Mouse (Mus musculus): ENCODE data around the gene Plk1. TPM values are rescaled to one million over a fixed set of nuclear protein-coding genes. Genes with fewer than 3 reads are reported as not detected.

Gene Plk1
- total RNA-seq, 4 experiments from 2014 or later: 0.13 TPM; not detected in 3

- no peak for DNase-seq (ENCODE audit: low spot score in 2 of 2)
Observed at GRCm38 (mm10) chr7:122191097-122191496, 31.9 kb downstream of the Plk1 start.

DNA sequence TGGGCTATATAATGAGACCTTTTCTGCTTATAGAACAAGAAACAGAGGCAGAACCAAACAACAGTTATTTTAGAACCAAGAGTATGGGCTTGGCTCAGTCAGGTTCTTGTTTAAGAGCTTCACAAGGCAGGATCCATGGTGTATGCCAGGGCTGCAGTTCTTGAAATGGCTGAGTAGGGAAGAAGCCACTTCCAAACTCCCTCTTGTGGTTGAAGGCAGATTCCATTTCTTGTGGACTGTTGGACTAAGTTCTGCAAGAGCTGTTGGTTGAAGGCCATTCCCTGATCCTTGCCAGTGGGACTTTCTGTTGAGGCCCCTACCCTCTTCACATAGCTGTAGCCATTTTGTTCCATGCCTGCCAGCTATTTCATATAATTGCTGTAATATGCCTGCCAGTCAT, 34.7 kb downstream of the Plk1 start:
- no peak for DNase-seq (ENCODE audit: low spot score in 2 of 2)

- no peak for DNase-seq (ENCODE audit: low spot score in 2 of 2)
Observed at GRCm38 (mm10) chr7:122196771-122197170, 37.5 kb downstream of the Plk1 start.

DNA sequence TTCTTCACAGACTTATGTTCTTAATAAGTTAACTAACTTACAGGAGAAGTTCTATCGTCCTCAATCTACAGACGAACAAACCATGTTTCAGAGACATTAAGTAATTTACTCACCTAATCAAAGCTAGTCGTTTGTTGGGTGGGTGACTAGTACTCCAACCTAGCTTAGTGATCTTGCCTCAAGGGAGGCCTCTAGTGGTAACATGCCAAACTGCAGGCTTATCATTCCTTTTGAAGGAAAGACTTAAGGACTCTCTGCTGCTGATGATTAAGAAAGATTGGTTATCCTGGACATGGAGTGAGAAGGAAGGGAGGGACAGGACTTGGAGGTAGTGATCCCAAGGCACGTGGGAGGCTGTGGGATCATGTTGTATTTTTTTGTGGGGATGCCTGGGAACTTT, 38.1 kb downstream of the Plk1 start:
- no peak for DNase-seq (ENCODE audit: low spot score in 2 of 2)

DNA sequence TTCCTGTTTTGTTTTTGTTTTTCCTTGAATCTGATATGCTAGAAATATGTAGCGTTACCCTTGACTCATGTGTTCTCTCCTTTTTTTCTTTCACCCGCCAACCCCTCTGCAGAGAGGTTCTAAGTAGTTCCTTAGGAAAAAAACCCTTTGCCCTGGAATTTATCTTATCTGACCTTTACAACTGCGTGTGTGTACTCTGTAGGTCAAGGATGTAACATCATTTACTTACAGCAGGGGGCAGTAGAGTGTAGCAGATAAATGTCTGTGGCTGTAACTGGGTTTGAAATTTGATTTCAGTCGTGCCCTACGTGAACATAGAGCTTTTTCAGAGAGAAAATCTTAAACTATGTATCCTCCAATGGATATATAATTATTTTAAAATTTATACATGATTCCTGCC, 40.1 kb downstream of the Plk1 start:
- DNase-seq (ENCODE audit: low spot score in 2 of 2): no peak

- DNase-seq (ENCODE audit: low spot score in 2 of 2): no peak
Observed at GRCm38 (mm10) chr7:122203936-122204335, 44.7 kb downstream of the Plk1 start.

DNA sequence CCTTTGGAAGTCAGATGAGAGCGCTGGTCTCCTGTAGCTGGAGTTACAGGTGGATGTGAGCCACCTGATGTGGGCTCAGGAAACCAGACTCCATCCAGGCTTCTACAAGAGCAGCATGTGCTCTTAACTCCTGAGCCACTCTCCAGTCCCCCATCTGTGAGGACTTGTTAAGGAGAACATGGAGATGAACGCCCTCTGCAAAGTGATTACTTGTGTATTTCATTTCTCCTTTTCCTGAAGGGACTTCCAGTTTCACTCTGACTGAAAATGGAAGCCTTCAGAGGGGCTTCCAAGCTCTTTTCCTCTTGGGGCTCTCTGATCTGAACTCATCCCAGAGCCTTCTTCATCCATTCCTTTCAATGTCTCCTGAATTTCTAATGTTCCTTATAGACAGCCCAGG, 46.9 kb downstream of the Plk1 start:
- no peak for DNase-seq (ENCODE audit: low spot score in 2 of 2)

GRCm38 (mm10) chr7:122208276-122209021, 49.2 kb downstream of the Plk1 start:
- DNase-seq (ENCODE audit: low spot score in 2 of 2): no peak

DNA sequence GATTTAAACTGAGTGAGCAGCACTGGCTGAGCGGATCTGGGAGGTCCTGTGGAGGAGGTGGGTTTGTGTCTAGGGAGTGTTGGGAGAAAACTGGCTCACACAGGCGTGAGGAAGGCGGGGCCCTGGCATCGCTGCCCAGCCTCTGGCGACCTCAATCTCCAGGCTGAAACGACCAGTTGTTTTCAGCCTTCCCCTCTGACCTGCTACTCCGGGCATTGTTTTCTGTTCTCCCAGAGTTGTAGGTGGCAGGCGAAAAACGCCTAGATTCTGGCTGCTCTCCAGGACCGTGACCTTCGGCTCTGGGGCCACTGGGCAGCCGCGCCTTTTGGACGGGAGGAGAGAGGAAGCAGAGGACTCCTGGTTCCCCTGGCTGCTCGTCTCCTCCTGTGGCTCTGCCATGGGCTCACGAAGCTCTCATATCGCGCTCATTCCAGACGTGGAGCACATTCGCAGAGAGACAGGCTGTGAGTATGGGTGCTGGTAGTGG, 60.1 kb downstream of the Plk1 start, which contains the start of gene Chp2:
Gene Chp2, plus strand, starts transcription at position 182 of the 487 bp plus-strand sequence.
- DNase-seq (ENCODE audit: low spot score in 2 of 2): peak in 1 of 2 experiments; percentile 6

Other genes starting within 250 kb of the Plk1 start
- 10 to 100 TPM; 11.1 to 11.9 (median 11.6) TPM for gene Cog7, start 177.7 kb upstream of the Plk1 start, total RNA-seq (2022)
- gene Gga2, start 138.2 kb upstream of the Plk1 start, total RNA-seq (2022): 10 to 100 TPM; 13.3 to 17.0 (median 15.2) TPM
- gene Ubfd1, start 92.3 kb upstream of the Plk1 start, total RNA-seq (2022): 10 to 100 TPM; 18.3 to 22.9 (median 21.0) TPM
- 1 to 10 TPM; 6.4 to 9.3 (median 8.0) TPM for gene Ears2, start 92.2 kb upstream of the Plk1 start, total RNA-seq (2022)
- 100 to 1,000 TPM; 535 to 610 (median 563) TPM for gene Ndufab1, start 57.6 kb upstream of the Plk1 start, total RNA-seq (2022)
- 1 to 10 TPM in 1 of 4 experiments, under 1 TPM in 3; 0.24 to 1.2 (median 0.42) TPM for gene Palb2, start 26.5 kb upstream of the Plk1 start, total RNA-seq (2022)
- 10 to 100 TPM; 16.2 to 18.3 (median 17.6) TPM for gene Dctn5, start 26.4 kb upstream of the Plk1 start, total RNA-seq (2022)
- not detected for gene Ern2, start 26.8 kb downstream of the Plk1 start, total RNA-seq (2022)
- 1 to 10 TPM; 2.5 to 4.3 (median 3.4) TPM for gene Chp2, start 60.1 kb downstream of the Plk1 start, total RNA-seq (2022)
- 1 to 10 TPM in 1 of 4 experiments, under 1 TPM in 3; 0.15 to 1.2 (median 0.73) TPM for gene Prkcb, start 129.3 kb downstream of the Plk1 start, total RNA-seq (2022)

All from gastrocnemius, adult 8-10 months (tissue).